Mouse (Mus musculus): ENCODE data around the gene Gm17387. TPM values are rescaled to one million over a fixed set of nuclear protein-coding genes. Genes with fewer than 3 reads are reported as not detected.

The Gm17387 gene
- polyA plus RNA-seq, 1 experiment from 2014 or later = not detected

DNA sequence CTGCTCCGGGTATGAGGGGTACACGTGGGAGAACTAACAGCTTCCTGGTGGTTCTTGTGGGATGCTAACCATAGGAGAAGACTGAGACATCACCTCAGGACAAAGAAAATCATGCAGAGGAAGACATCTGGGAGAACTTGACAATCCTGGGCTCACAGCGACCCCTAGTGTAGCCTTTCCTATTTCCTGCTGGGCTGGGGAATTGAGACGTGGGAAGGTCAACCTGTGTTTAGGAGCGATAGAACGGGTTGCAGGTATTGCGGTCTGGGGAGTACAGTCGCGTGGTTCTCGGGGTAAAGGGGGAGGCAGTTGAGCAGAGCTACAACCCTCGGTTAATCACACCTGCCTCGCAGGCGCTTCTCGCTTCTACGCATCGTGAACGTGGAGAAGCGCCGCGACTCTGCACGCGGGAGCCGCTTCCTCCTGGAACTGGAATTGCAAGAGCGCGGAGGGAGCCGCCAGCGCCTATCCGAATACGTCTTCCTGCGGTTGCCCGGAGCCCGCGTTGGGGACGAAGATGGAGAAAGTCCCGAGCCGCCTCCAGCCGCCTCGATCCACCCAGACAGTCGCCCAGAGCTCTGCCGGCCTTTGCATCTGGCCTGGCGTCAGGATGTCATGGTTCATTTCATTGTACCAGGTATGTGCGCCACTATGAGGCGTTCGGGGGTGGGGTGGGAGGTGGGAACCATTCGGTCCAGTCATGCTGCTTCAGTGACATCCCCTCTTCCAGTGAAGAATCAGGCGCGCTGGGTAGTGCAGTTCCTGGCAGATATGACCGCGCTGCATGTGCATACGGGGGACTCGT is 41.3 kb downstream of the Gm17387 start:
- H3K27me3 ChIP-seq = peaks cover 42% of the 10 kb centered on the region
- peak; percentile 26 for ATAC-seq (replicated peaks; ENCODE audit: low FRiP score)
- peak overlapping the region; percentile 45 for H3K4me3 ChIP-seq (replicated peaks)
- peaks cover 20% of the 10 kb centered on the region for H3K4me1 ChIP-seq
- H3K9me3 ChIP-seq (replicated peaks) = no peaks in the 10 kb centered on the region
- 1% methylated on average over 51 of the region's 51 CpGs for WGBS
- H3K4me2 ChIP-seq = peak overlapping the region; percentile 93
- no peak overlapping the region for H3K27ac ChIP-seq
- peak overlapping the region; percentile 42 for H3K9ac ChIP-seq
- peaks cover 11% of the 10 kb centered on the region for H3K36me3 ChIP-seq

DNA sequence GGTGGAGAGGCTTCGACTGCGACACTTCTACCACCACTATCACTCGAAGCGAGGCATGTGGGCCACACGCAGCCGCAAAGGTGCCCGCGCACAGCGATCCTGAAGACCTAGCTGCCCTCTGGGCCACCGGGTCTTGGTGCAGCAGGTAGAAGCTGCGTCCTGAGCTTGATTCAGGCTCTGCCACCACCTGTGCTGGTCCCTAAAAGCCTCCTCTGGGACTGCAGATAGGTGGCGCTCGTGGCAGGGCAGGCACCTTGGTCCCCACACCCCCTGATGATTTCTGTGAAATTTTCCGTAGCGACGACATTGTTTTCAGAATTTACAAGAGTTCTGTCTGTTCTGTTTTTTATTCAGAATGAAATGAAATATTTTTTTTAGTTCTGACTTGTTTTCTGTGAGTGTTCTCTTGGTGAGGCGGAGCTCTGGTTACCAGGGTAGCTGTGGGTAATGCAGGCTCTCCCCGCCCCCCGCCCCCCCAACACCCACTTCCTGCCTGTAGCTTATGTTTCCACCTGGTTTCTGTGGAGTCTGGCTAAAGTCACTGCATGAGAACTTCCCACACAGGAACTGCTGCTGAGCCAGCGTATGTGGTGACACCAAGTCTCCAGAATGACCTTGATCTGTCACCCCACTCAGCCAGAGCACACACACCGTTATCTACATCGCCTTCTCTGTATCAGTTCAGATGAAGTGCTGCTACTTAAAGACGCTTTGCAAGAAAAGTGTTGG is 43.2 kb downstream of the Gm17387 start:
- no peak overlapping the region for H3K9ac ChIP-seq
- 0 out of 2 replicates have a peak, but pooled peaks have one; percentile 12 for ATAC-seq (replicated peaks; ENCODE audit: low FRiP score)
- WGBS = 28% methylated on average over 23 of the region's 23 CpGs
- peaks cover 20% of the 10 kb centered on the region for H3K4me1 ChIP-seq
- no peak overlapping the region for H3K27ac ChIP-seq
- no peaks in the 10 kb centered on the region for H3K9me3 ChIP-seq (replicated peaks)
- peak overlapping the region; percentile 13; the same call in 1 of the 2 replicates for H3K4me2 ChIP-seq
- peaks cover 6% of the 10 kb centered on the region; the same call in 1 of the 2 replicates for H3K36me3 ChIP-seq
- H3K27me3 ChIP-seq = peaks cover 42% of the 10 kb centered on the region
- no peak overlapping the region for H3K4me3 ChIP-seq (replicated peaks)

DNA sequence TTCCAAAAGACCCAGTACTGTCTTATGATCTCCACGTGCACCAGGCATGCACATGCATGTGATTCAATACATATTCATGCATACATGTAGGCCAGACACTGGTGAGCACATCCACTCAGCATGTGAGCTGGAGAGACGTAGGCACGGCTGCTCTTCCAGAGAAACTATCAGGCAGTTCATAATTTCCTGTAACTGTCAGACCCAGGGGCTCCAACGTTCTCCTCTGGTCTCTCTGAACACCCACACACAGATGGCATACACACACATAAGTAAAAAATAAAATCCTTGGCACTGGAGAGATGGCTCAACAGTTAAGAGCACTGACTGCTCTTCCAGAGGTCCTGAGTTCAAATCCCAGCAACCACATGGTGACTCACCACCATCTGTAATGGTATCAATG is 44.9 kb downstream of the Gm17387 start:
- ATAC-seq (replicated peaks; ENCODE audit: low FRiP score) = no peak
- Histone ChIP-seq H3K4me3 (replicated peaks) (no peak overlapping the region), H3K36me3 (no peaks in the 10 kb centered on the region), H3K27me3 (peaks cover 34% of the 10 kb centered on the region), H3K4me2 (no peak overlapping the region), H3K4me1 (peaks cover 21% of the 10 kb centered on the region), H3K9ac (no peak overlapping the region), H3K27ac (no peak overlapping the region), H3K9me3 (replicated peaks) (no peaks in the 10 kb centered on the region)
- 83% methylated on average over 4 of the region's 4 CpGs for WGBS

DNA sequence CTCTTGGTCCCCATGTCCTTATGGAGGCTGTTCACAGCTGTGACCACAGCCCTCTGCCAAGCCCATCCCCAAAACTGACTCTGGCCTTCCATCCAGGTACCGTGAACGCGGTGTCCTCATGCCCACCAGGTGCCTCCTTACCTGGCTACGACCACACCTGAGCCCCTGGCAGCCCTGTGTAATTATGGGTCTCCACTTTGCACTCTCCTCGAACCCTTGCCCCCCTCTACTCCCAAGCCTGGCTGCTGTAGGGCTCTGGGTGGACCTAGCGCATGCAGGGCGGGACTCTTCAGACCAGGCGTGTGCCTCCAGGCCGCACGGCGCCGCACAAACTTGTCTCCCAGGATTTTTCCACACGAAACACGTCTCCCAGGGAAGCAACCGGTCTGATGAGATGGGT is 48.9 kb downstream of the Gm17387 start, which contains the start of gene Pkp3:
Gene Pkp3 (plus strand): TSS at position 378 of the 400 bp plus-strand sequence.
- Histone ChIP-seq H3K36me3 (no peaks in the 10 kb centered on the region), H3K27ac (no peak within 1 kb of the TSS), H3K27me3 (peaks cover 20% of the 10 kb centered on the region; the same call in 1 of the 2 replicates), H3K4me3 (replicated peaks) (no peak within 1 kb of the TSS), H3K9ac (no peak within 1 kb of the TSS), H3K9me3 (replicated peaks) (no peaks in the 10 kb centered on the region), H3K4me1 (peaks cover 10% of the 10 kb centered on the region; the same call in 1 of the 2 replicates), H3K4me2 (no peak within 1 kb of the TSS)
- no peak for ATAC-seq (replicated peaks; ENCODE audit: low FRiP score)
- 89% methylated on average over 15 of the region's 15 CpGs for WGBS

DNA sequence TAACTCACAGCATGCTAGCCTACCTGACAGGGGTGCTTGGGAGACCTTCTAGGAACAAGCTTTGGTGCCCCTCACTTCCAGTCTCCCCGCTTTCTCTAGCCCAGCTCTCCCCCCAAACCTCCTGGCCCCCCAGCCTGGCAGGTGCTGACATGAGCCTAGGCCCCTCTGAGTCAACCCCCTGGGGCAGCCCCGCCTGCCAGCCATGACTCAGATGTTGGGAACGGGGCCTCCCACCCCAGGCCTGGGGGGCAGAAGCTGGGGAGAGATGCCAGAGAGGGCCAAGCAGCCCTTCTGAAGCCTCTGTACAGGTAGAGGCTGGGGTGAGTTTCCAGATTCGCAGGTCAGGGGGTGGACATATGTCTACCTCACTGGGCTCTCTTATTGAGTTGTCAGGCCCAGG is 49.9 kb downstream of the Gm17387 start:
- no peaks in the 10 kb centered on the region for H3K9me3 ChIP-seq (replicated peaks)
- H3K4me3 ChIP-seq (replicated peaks) = no peak overlapping the region
- WGBS = 78% methylated on average over 4 of the region's 4 CpGs
- no peaks in the 10 kb centered on the region for H3K36me3 ChIP-seq
- peaks cover 10% of the 10 kb centered on the region; the same call in 1 of the 2 replicates for H3K4me1 ChIP-seq
- H3K27me3 ChIP-seq = peaks cover 20% of the 10 kb centered on the region; the same call in 1 of the 2 replicates
- H3K27ac ChIP-seq = no peak overlapping the region
- no peak overlapping the region for H3K4me2 ChIP-seq
- H3K9ac ChIP-seq = no peak overlapping the region
- 0 out of 2 replicates have a peak, but pooled peaks have one; percentile 20 for ATAC-seq (replicated peaks; ENCODE audit: low FRiP score)

Other genes starting within 250 kb of the Gm17387 start
- 0.10 and 0.22 TPM in 2 replicates for gene Syce1, start 241.3 kb upstream of the Gm17387 start, polyA plus RNA-seq (2015; fragmentation: Nextera tagmentation; extraction: Ambion mirVana)
- 1.7 and 1.8 TPM in 2 replicates for gene Zfp941, start 207.0 kb upstream of the Gm17387 start, polyA plus RNA-seq (2015; fragmentation: Nextera tagmentation; extraction: Ambion mirVana)
- 0.62 and 0.82 TPM in 2 replicates for gene Urah, start 194.1 kb upstream of the Gm17387 start, polyA plus RNA-seq (2015; fragmentation: Nextera tagmentation; extraction: Ambion mirVana)
- gene Scgb1c1, start 183.6 kb upstream of the Gm17387 start, polyA plus RNA-seq (2015; fragmentation: Nextera tagmentation; extraction: Ambion mirVana) = not detected in 2 replicates
- gene Odf3, start 181.3 kb upstream of the Gm17387 start, polyA plus RNA-seq (2015; fragmentation: Nextera tagmentation; extraction: Ambion mirVana) = 0.12 TPM in 1 of 2 replicates, not detected in the other
- not detected in 2 replicates for gene Gm45785, start 172.8 kb upstream of the Gm17387 start, polyA plus RNA-seq (2015; fragmentation: Nextera tagmentation; extraction: Ambion mirVana)
- gene Ric8a, start 172.2 kb upstream of the Gm17387 start, polyA plus RNA-seq (2015; fragmentation: Nextera tagmentation; extraction: Ambion mirVana) = 54.8 and 59.7 TPM in 2 replicates
- 35.9 and 37.2 TPM in 2 replicates for gene Bet1l, start 171.6 kb upstream of the Gm17387 start, polyA plus RNA-seq (2015; fragmentation: Nextera tagmentation; extraction: Ambion mirVana)
- 241 and 246 TPM in 2 replicates for gene Psmd13, start 147.2 kb upstream of the Gm17387 start, polyA plus RNA-seq (2015; fragmentation: Nextera tagmentation; extraction: Ambion mirVana)
- gene Sirt3, start 146.8 kb upstream of the Gm17387 start, polyA plus RNA-seq (2015; fragmentation: Nextera tagmentation; extraction: Ambion mirVana) = 32.5 and 36.3 TPM in 2 replicates
- gene Cox8b, start 128.7 kb upstream of the Gm17387 start, polyA plus RNA-seq (2015; fragmentation: Nextera tagmentation; extraction: Ambion mirVana) = 3.9 and 4.8 TPM in 2 replicates
- gene Nlrp6, start 108.2 kb upstream of the Gm17387 start, polyA plus RNA-seq (2015; fragmentation: Nextera tagmentation; extraction: Ambion mirVana) = 1.1 and 1.2 TPM in 2 replicates
- gene Pgghg, start 87.7 kb upstream of the Gm17387 start, polyA plus RNA-seq (2015; fragmentation: Nextera tagmentation; extraction: Ambion mirVana) = 19.5 and 23.5 TPM in 2 replicates
- gene Ifitm5, start 78.8 kb upstream of the Gm17387 start, polyA plus RNA-seq (2015; fragmentation: Nextera tagmentation; extraction: Ambion mirVana) = 4.3 and 21.7 TPM in 2 replicates
- 0.39 TPM in 1 of 2 replicates, not detected in the other for gene Gm45717, start 73.2 kb upstream of the Gm17387 start, polyA plus RNA-seq (2015; fragmentation: Nextera tagmentation; extraction: Ambion mirVana)
- gene Ifitm2, start 73.1 kb upstream of the Gm17387 start, polyA plus RNA-seq (2015; fragmentation: Nextera tagmentation; extraction: Ambion mirVana) = 897 and 954 TPM in 2 replicates
- gene Ifitm1, start 61.9 kb upstream of the Gm17387 start, polyA plus RNA-seq (2015; fragmentation: Nextera tagmentation; extraction: Ambion mirVana) = 55.2 and 59.7 TPM in 2 replicates
- gene Ifitm3, start 18.4 kb upstream of the Gm17387 start, polyA plus RNA-seq (2015; fragmentation: Nextera tagmentation; extraction: Ambion mirVana) = 187 and 205 TPM in 2 replicates
- gene Ifitm6, start 11.2 kb upstream of the Gm17387 start, polyA plus RNA-seq (2015; fragmentation: Nextera tagmentation; extraction: Ambion mirVana) = 1.3 and 2.2 TPM in 2 replicates
- gene B4galnt4, start 32.0 kb downstream of the Gm17387 start, polyA plus RNA-seq (2015; fragmentation: Nextera tagmentation; extraction: Ambion mirVana) = 12.4 and 15.4 TPM in 2 replicates
- gene Pkp3, start 49.1 kb downstream of the Gm17387 start, polyA plus RNA-seq (2015; fragmentation: Nextera tagmentation; extraction: Ambion mirVana) = 7.8 and 7.9 TPM in 2 replicates
- gene Sigirr, start 71.4 kb downstream of the Gm17387 start, polyA plus RNA-seq (2015; fragmentation: Nextera tagmentation; extraction: Ambion mirVana) = 20.8 and 24.7 TPM in 2 replicates
- gene Ano9, start 88.7 kb downstream of the Gm17387 start, polyA plus RNA-seq (2015; fragmentation: Nextera tagmentation; extraction: Ambion mirVana) = 6.0 TPM in 2 replicates
- 79.9 and 83.4 TPM in 2 replicates for gene Ptdss2, start 93.3 kb downstream of the Gm17387 start, polyA plus RNA-seq (2015; fragmentation: Nextera tagmentation; extraction: Ambion mirVana)
- 115 and 122 TPM in 2 replicates for gene Rnh1, start 143.7 kb downstream of the Gm17387 start, polyA plus RNA-seq (2015; fragmentation: Nextera tagmentation; extraction: Ambion mirVana)
- 92.1 and 98.0 TPM in 2 replicates for gene Hras, start 164.9 kb downstream of the Gm17387 start, polyA plus RNA-seq (2015; fragmentation: Nextera tagmentation; extraction: Ambion mirVana)
- 10.3 and 13.9 TPM in 2 replicates for gene Lrrc56, start 165.0 kb downstream of the Gm17387 start, polyA plus RNA-seq (2015; fragmentation: Nextera tagmentation; extraction: Ambion mirVana)
- 3.4 and 3.5 TPM in 2 replicates for gene Lmntd2, start 184.9 kb downstream of the Gm17387 start, polyA plus RNA-seq (2015; fragmentation: Nextera tagmentation; extraction: Ambion mirVana)
- 57.5 and 66.9 TPM in 2 replicates for gene Rassf7, start 186.7 kb downstream of the Gm17387 start, polyA plus RNA-seq (2015; fragmentation: Nextera tagmentation; extraction: Ambion mirVana)
- gene Phrf1, start 199.7 kb downstream of the Gm17387 start, polyA plus RNA-seq (2015; fragmentation: Nextera tagmentation; extraction: Ambion mirVana) = 73.1 and 78.3 TPM in 2 replicates
- gene Irf7, start 237.3 kb downstream of the Gm17387 start, polyA plus RNA-seq (2015; fragmentation: Nextera tagmentation; extraction: Ambion mirVana) = 3.5 and 3.8 TPM in 2 replicates
- gene Cdhr5, start 247.7 kb downstream of the Gm17387 start, polyA plus RNA-seq (2015; fragmentation: Nextera tagmentation; extraction: Ambion mirVana) = 8.2 and 8.6 TPM in 2 replicates

Data from kidney, embryonic 15.5 days (tissue).